In genomic region chr9:56552766-56553165, GRCm38 (mm10) we compare ENCODE assay signal across 8 mouse cellular contexts.
A peak's percentile ranks its signal among the peaks of the same experiment; 100 is the strongest.
DNase-seq lines count a peak whose midpoint lies in the region; ATAC-seq lines count a peak whose summit lies in the region.

No protein-coding gene starts in this region.

- peak; percentile 95 for ATAC-seq in common myeloid progenitor, adult 5-6 weeks (replicated peaks; ENCODE audit: low read depth, poor library complexity, severe bottlenecking)
- peak; percentile 67 for ATAC-seq in intestine, embryonic 15.5 days

- H3K4me1 ChIP-seq in intestine, embryonic 15.5 days (replicated peaks) = peaks cover 2% of the 10 kb centered on the region; the same call in 1 of the 2 replicates

- H3K36me3 ChIP-seq in intestine, embryonic 15.5 days = no peaks in the 10 kb centered on the region

- DNase-seq in T-cell, adult 2 months (ENCODE audit: low spot score) = peak; percentile 61
- peak; percentile 79 for DNase-seq in gastrocnemius, postnatal 25 days
- DNase-seq in left cerebral cortex, postnatal 36 days (ENCODE audit: low spot score in 2 of 2) = peak; percentile 52 to 62
- peak; percentile 79 for DNase-seq in mesoderm, embryonic 11.5 days (ENCODE audit: low read depth, low spot score)
- peak; percentile 50 to 56 for DNase-seq in right cerebral cortex, postnatal 36 days (ENCODE audit: low spot score in 2 of 2)
- peak; percentile 76 to 82 for DNase-seq in urinary bladder, postnatal 4 days (ENCODE audit: low spot score in 2 of 2)

- intact Hi-C loops in left cerebral cortex, postnatal 36 days (cut with DNase I) = loop anchor here (2.0 to 5.0 kb wide), 3 partner anchors 45 to 340 kb away; no protein-coding TSS in a partner anchor

- no peaks in the 10 kb centered on the region for H3K27me3 ChIP-seq in intestine, embryonic 15.5 days (replicated peaks)

- H3K9ac ChIP-seq in intestine, embryonic 15.5 days = no peak overlapping the region

- H3K27ac ChIP-seq in intestine, embryonic 15.5 days = no peak overlapping the region

- no peak overlapping the region for H3K4me3 ChIP-seq in intestine, embryonic 15.5 days (replicated peaks)

- 24% methylated on average over 1 of the region's 1 CpGs for WGBS in intestine, embryonic 15.5 days

- no peak overlapping the region for H3K4me2 ChIP-seq in intestine, embryonic 15.5 days (replicated peaks)

- H3K9me3 ChIP-seq in intestine, embryonic 15.5 days = no peaks in the 10 kb centered on the region
